Mouse (Mus musculus) ES-E14 (cell line): ENCODE data around the gene Zfp668. TPM values are rescaled to one million over a fixed set of nuclear protein-coding genes. Genes with fewer than 3 reads are reported as not detected.

Source experiments
- DNase-seq: peaks from one replicate; pipeline ENCODE4 v3.0.0-alpha.2; 2013; ENCODE audit warnings: low read depth, low spot score
- H3K27ac ChIP-seq: 2 replicates; pipeline ENCODE4 v1.5.1; 2012; ENCODE audit warnings: low read depth, mild to moderate bottlenecking, low read length, moderate library complexity, mixed read lengths; ENCODE audit not compliant: poor library complexity, insufficient read depth, severe bottlenecking
- H3K36me3 ChIP-seq: 2 replicates; pipeline ENCODE4 v1.6.1; 2012; ENCODE audit warnings: mild to moderate bottlenecking, low read length, moderate library complexity, mixed read lengths; ENCODE audit not compliant: control insufficient read depth, poor library complexity, insufficient read depth, severe bottlenecking
- H3K4me1 ChIP-seq, 2 experiments: fragments of 150-350 bp in 1 of 2; sonication (generic) in 1 of 2; 2 replicates each; pipeline ENCODE4 v1.6.1; 2012; ENCODE audit warnings: low read length in 2 of 2, mild to moderate bottlenecking in 1 of 2, mixed read lengths in 1 of 2; ENCODE audit not compliant: control insufficient read depth in 2 of 2, insufficient read depth in 2 of 2, poor library complexity in 1 of 2
- H3K4me3 ChIP-seq, 2 experiments: fragments of 150-350 bp in 1 of 2; sonication (generic) in 1 of 2; 2 replicates each; pipeline ENCODE4 v1.5.1; 2012; ENCODE audit warnings: low read length in 2 of 2, low read depth in 1 of 2, mild to moderate bottlenecking in 1 of 2, mixed read lengths in 1 of 2; ENCODE audit not compliant: insufficient read depth in 1 of 2, poor library complexity in 1 of 2, severe bottlenecking in 1 of 2
- H3K9ac ChIP-seq: 2 replicates; pipeline ENCODE4 v1.6.1; 2012; ENCODE audit warnings: low read depth, mild to moderate bottlenecking, low read length, mixed read lengths; ENCODE audit not compliant: poor library complexity, insufficient read depth, severe bottlenecking
- H3K9me3 ChIP-seq: fragments of 150-350 bp; sonication (generic); 2 replicates; pipeline ENCODE4 v1.6.1; 2012; ENCODE audit warnings: low read depth, mild to moderate bottlenecking, low read length; ENCODE audit not compliant: control insufficient read depth, insufficient read depth
- CHD2 ChIP-seq: IDR thresholded peaks from 2 replicates; pipeline ENCODE4 v1.6.1; 2014; ENCODE audit warnings: mild to moderate bottlenecking, low read depth, low read length, inconsistent platforms
- HCFC1 ChIP-seq: IDR thresholded peaks from 2 replicates; pipeline ENCODE4 v1.6.1; 2012; ENCODE audit warnings: low read length, inconsistent platforms, borderline replicate concordance; ENCODE audit not compliant: insufficient read depth
- MAFK ChIP-seq: IDR thresholded peaks from 2 replicates; pipeline ENCODE4 v1.6.1; 2014; ENCODE audit warnings: mild to moderate bottlenecking, low read depth, low read length, inconsistent platforms; ENCODE audit not compliant: insufficient read depth
- ZC3H11A ChIP-seq: IDR thresholded peaks from 2 replicates; pipeline ENCODE4 v1.6.1; 2012; ENCODE audit warnings: low read depth, mild to moderate bottlenecking, inconsistent platforms, low read length, borderline replicate concordance
- ZNF384 ChIP-seq: IDR thresholded peaks from 2 replicates; pipeline ENCODE4 v1.6.1; 2012; ENCODE audit warnings: low read depth, low read length, inconsistent platforms
- in situ Hi-C, 2 experiments: fragments of 600-800 bp; cut with MboI; formaldehyde crosslinking; loops; one replicate each; pipeline ENCODE4 v1.15.1; 2025; ENCODE audit warnings: low sequenced_read_pairs in 2 of 2, inconsistent platforms in 1 of 2; ENCODE audit not compliant: unreplicated experiment in 2 of 2
- total RNA-seq: library from RNA; depleted of rRNA; stranded (reverse); fragments of 300-350 nt; gene quantifications from 2 replicates; pipeline ENCODE4 v1.2.3, GENCODE M21; 2012; rRNA removed

Gene Zfp668
- total RNA-seq, 1 experiment, result 8.6 TPM

DNA sequence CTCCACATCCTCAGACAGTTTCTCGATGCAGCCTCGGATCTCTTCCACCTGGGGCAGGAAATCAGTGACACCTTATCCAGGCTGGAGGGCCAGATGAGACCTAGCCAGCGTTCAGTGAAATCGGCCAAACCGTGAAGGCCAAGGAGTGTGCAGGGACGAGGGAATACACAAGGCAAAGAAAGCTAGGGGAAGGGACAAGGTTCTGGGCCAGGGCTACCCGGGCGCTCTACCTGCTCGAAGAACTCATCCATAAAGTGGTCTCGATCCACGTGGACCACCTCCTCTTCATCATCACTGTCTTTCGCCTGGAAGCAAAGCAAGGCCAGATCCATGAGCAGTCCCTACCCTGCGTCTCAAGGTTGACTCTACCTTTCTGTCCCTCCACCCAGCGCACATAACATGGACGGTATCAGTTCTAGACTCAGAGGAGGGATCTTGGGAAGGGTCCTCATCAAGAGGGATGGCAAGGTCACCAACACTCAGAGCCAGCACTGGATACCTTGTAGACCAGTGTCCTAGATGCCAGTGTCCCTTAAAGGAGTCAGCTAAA is 61.4 kb downstream of the Zfp668 start:
- H3K9me3 ChIP-seq, result no peaks in the 10 kb centered on the region
- DNase-seq, result no peak
- in situ Hi-C loops, result no loop called here
- H3K9ac ChIP-seq, result no peak overlapping the region
- no peak overlapping the region for H3K27ac ChIP-seq
- H3K36me3 ChIP-seq, result no peaks in the 10 kb centered on the region
- TF ChIP-seq HCFC1 (no peak), ZNF384 (no peak), MAFK (no peak), ZC3H11A (no peak), CHD2 (no peak)
- no peak overlapping the region; a peak in 1 of 4 replicates for H3K4me3 ChIP-seq
- H3K4me1 ChIP-seq, result peaks cover 1 to 16% of the 10 kb centered on the region in 2 experiments; a peak in 3 of 4 replicates

- Histone ChIP-seq H3K9me3 (no peaks in the 10 kb centered on the region), H3K4me1 (peaks cover 3 to 20% of the 10 kb centered on the region in 2 experiments; a peak in 3 of 4 replicates), H3K36me3 (no peaks in the 10 kb centered on the region), H3K27ac (no peak overlapping the region), H3K4me3 (peak overlapping the region in 1 of 2 experiments; percentile 26; a peak in 1 of 4 replicates), H3K9ac (no peak overlapping the region)
- no peak for TF ChIP-seq ZC3H11A
- no peak for TF ChIP-seq CHD2
- no peak for TF ChIP-seq ZNF384
- TF ChIP-seq MAFK, result no peak
- no peak for TF ChIP-seq HCFC1
- DNase-seq, result no peak
- in situ Hi-C loops, result no loop called here
Observed at GRCm38 (mm10) chr7:127814241-127814921, 62.2 kb downstream of the Zfp668 start.

- Histone ChIP-seq H3K27ac (no peak overlapping the region), H3K9me3 (no peaks in the 10 kb centered on the region), H3K4me1 (peaks cover 3 to 22% of the 10 kb centered on the region in 2 experiments; a peak in 3 of 4 replicates), H3K9ac (no peak overlapping the region), H3K4me3 (no peak overlapping the region), H3K36me3 (no peaks in the 10 kb centered on the region)
- DNase-seq, result no peak
- TF ChIP-seq ZC3H11A, result no peak
- TF ChIP-seq ZNF384, result no peak
- no peak for TF ChIP-seq CHD2
- no peak for TF ChIP-seq MAFK
- TF ChIP-seq HCFC1, result no peak
- in situ Hi-C loops, result no loop called here
Observed at GRCm38 (mm10) chr7:127813821-127814220, 62.8 kb downstream of the Zfp668 start.

Other genes starting within 250 kb of the Zfp668 start
- gene Bcl7c, start 167.9 kb downstream of the Zfp668 start, total RNA-seq, result 35.6 and 36.8 TPM in 2 replicates
- gene Ctf1, start 164.1 kb downstream of the Zfp668 start, total RNA-seq, result 2.3 and 3.0 TPM in 2 replicates
- 0.69 and 0.71 TPM in 2 replicates for gene Ctf2, start 144.7 kb downstream of the Zfp668 start, total RNA-seq
- 86.9 and 93.0 TPM in 2 replicates for gene Fbxl19, start 132.3 kb downstream of the Zfp668 start, total RNA-seq
- gene Orai3, start 107.0 kb downstream of the Zfp668 start, total RNA-seq, result 14.0 and 30.7 TPM in 2 replicates
- 22.6 and 24.4 TPM in 2 replicates for gene Setd1a, start 100.2 kb downstream of the Zfp668 start, total RNA-seq
- 1.5 and 1.9 TPM in 2 replicates for gene Gm49388, start 91.2 kb downstream of the Zfp668 start, total RNA-seq
- gene Hsd3b7, start 76.2 kb downstream of the Zfp668 start, total RNA-seq, result 14.7 and 22.5 TPM in 2 replicates
- gene Stx4a, start 52.5 kb downstream of the Zfp668 start, total RNA-seq, result 20.9 and 23.7 TPM in 2 replicates
- gene Stx1b, start 52.3 kb downstream of the Zfp668 start, total RNA-seq, result 1.4 and 1.7 TPM in 2 replicates
- 44.7 and 52.5 TPM in 2 replicates for gene Zfp646, start 607 bp downstream of the Zfp668 start, total RNA-seq
- gene Prss53, start 14.1 kb upstream of the Zfp668 start, total RNA-seq, result 0.67 and 0.69 TPM in 2 replicates
- not detected in 2 replicates for gene Gm21974, start 18.6 kb upstream of the Zfp668 start, total RNA-seq
- gene Vkorc1, start 18.8 kb upstream of the Zfp668 start, total RNA-seq, result 88.5 and 115 TPM in 2 replicates
- gene Bckdk, start 27.3 kb upstream of the Zfp668 start, total RNA-seq, result 53.9 and 56.4 TPM in 2 replicates
- gene Kat8, start 35.7 kb upstream of the Zfp668 start, total RNA-seq, result 35.1 and 35.6 TPM in 2 replicates
- gene Prss8, start 53.3 kb upstream of the Zfp668 start, total RNA-seq, result 11.3 and 16.5 TPM in 2 replicates
- gene Prss36, start 69.9 kb upstream of the Zfp668 start, total RNA-seq, result 15.3 and 15.4 TPM in 2 replicates
- 91.6 and 142 TPM in 2 replicates for gene Fus, start 90.6 kb upstream of the Zfp668 start, total RNA-seq
- gene Pycard, start 117.0 kb upstream of the Zfp668 start, total RNA-seq, result 38.7 and 62.1 TPM in 2 replicates
- 1.1 and 1.2 TPM in 2 replicates for gene Trim72, start 127.1 kb upstream of the Zfp668 start, total RNA-seq
- 0.42 and 1.0 TPM in 2 replicates for gene Itgam, start 185.8 kb upstream of the Zfp668 start, total RNA-seq
- gene Gm49368, start 185.9 kb upstream of the Zfp668 start, total RNA-seq, result not detected in 2 replicates